Mouse (Mus musculus): ENCODE data around the gene Trim9. TPM values are rescaled to one million over a fixed set of nuclear protein-coding genes. Genes with fewer than 3 reads are reported as not detected.

Trim9 gene
- polyA plus RNA-seq, 1 experiment from 2014 or later = 2.2 TPM

DNA sequence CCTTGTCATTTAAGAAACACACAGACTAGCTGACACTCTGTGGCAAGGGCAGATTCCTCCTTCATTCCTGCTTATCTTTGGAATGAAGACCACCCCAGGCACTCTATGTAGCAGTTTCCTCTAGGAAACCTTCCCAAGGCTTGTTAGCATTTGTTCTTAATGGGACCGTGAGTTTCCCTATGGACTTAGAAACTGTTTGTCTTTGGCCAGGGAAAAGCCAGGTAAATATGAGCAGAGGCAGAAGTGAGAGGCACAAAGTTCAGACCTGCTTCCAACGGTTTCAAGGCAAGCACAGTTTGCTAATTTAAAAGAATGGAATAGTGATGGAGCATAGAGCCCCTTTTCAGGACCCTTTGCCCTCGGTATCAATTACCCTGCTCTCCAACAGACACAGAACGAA lies 124.1 kb downstream of the Trim9 start:
- Histone ChIP-seq H3K27me3 (ENCODE audit: insufficient read depth, low read length) (no peaks in the 10 kb centered on the region), H3K4me3 (ENCODE audit: low read length) (no peak overlapping the region), H3K9me3 (ENCODE audit: low read length) (no peaks in the 10 kb centered on the region), H3K4me1 (ENCODE audit: insufficient read depth, low read length) (peaks cover 17% of the 10 kb centered on the region), H3K4me2 (replicated peaks; ENCODE audit: low read depth, low read length) (no peak overlapping the region), H3K9ac (replicated peaks; ENCODE audit: low read length) (no peak overlapping the region), H3K36me3 (ENCODE audit: insufficient read depth, low read length) (no peaks in the 10 kb centered on the region; the same call in 1 of the 2 replicates), H3K27ac (ENCODE audit: low read length) (0 out of 2 replicates have a peak overlapping the region, but pooled peaks have one; percentile 9)
- WGBS = 55% methylated on average over 4 of the region's 4 CpGs
- no peak for ATAC-seq (ENCODE audit: low FRiP score, low TSS enrichment)

GRCm38 (mm10) chr12:70221425-70221824 lies 126.0 kb downstream of the Trim9 start:
- Histone ChIP-seq H3K4me2 (replicated peaks; ENCODE audit: low read depth, low read length) (no peak overlapping the region), H3K9me3 (ENCODE audit: low read length) (no peaks in the 10 kb centered on the region), H3K4me1 (ENCODE audit: insufficient read depth, low read length) (peaks cover 6% of the 10 kb centered on the region), H3K9ac (replicated peaks; ENCODE audit: low read length) (no peak overlapping the region), H3K27me3 (ENCODE audit: insufficient read depth, low read length) (no peaks in the 10 kb centered on the region), H3K36me3 (ENCODE audit: insufficient read depth, low read length) (peaks cover 2% of the 10 kb centered on the region; the same call in 1 of the 2 replicates), H3K4me3 (ENCODE audit: low read length) (no peak overlapping the region), H3K27ac (ENCODE audit: low read length) (no peak overlapping the region)
- 86% methylated on average over 5 of the region's 5 CpGs for WGBS
- no peak for ATAC-seq (ENCODE audit: low FRiP score, low TSS enrichment)

DNA sequence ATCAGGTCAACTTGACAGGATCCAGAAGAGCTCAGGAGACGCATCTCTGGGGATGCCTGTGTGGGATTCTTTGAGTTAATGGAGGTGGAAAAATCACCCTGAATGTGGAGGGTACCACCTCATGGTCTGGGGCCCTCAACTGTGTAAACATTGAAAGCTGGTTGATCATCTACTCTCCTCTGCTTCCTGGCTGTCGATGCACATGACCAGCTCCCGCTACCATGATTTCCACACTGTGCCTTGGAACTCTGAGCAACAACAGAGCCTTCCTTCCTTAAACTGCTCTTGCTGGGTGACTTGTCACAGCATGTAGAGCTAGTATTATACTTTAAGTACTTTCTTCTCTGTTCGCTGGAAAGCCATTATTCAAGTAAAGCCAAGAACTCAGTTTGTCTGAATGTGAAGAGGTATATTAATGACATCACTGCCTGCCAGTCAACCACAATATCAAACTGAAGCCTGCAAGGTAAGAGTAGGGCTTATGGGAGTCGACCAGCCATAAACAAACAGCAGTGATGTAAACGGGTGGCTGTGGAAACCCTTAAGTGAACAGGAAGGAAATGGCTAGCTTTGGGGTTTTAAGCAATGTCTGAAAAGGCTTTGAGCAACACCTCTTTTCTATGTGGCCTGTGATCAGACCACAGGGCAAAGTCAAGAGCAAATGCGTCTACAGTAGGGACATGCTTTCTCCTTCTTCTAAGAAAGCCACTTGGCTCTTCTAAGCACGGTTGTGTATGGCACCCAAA lies 128.4 kb downstream of the Trim9 start:
- H3K9ac ChIP-seq (replicated peaks; ENCODE audit: low read length) = no peak overlapping the region
- peaks cover 6% of the 10 kb centered on the region; the same call in 1 of the 2 replicates for H3K36me3 ChIP-seq (ENCODE audit: insufficient read depth, low read length)
- 69% methylated on average over 8 of the region's 8 CpGs for WGBS
- peaks cover 9% of the 10 kb centered on the region; the same call in 1 of the 2 replicates for H3K4me1 ChIP-seq (ENCODE audit: insufficient read depth, low read length)
- no peaks in the 10 kb centered on the region for H3K27me3 ChIP-seq (ENCODE audit: insufficient read depth, low read length)
- no peak overlapping the region for H3K4me2 ChIP-seq (replicated peaks; ENCODE audit: low read depth, low read length)
- no peaks in the 10 kb centered on the region for H3K9me3 ChIP-seq (ENCODE audit: low read length)
- ATAC-seq (ENCODE audit: low FRiP score, low TSS enrichment) = peak; percentile 68; the same call in 1 of the 2 replicates
- peak overlapping the region; percentile 34; the same call in 1 of the 2 replicates for H3K27ac ChIP-seq (ENCODE audit: low read length)
- H3K4me3 ChIP-seq (ENCODE audit: low read length) = no peak overlapping the region

DNA sequence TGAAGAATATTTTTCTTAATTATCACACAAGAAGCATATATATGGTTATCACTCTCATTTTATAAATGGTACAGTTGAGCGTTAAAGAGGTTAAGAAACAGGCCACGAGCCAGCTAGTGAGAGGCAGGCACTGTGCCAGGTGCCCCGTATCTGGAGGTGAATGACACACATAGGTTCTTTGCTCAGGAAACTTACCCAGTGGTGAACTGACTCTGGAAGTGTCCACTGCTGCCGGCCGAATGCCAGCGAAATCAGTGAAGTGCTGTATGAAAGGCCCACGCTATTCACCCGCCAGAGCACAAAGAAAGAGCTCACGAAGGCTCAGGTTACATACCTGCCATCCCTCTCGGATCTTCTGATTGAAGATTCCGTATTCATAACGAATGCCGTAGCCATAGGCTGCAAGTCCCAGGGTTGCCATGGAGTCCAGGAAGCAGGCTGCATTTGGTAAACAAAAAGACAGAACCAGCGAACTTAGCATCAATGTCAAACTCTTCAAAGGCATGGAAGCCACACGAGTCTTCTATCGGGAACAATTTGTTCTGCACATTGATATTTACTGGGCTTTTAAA lies 131.1 kb downstream of the Trim9 start:
- Histone ChIP-seq H3K4me1 (ENCODE audit: insufficient read depth, low read length) (peaks cover 15% of the 10 kb centered on the region; the same call in 1 of the 2 replicates), H3K27me3 (ENCODE audit: insufficient read depth, low read length) (no peaks in the 10 kb centered on the region), H3K4me3 (ENCODE audit: low read length) (no peak overlapping the region), H3K9ac (replicated peaks; ENCODE audit: low read length) (no peak overlapping the region), H3K27ac (ENCODE audit: low read length) (no peak overlapping the region), H3K9me3 (ENCODE audit: low read length) (no peaks in the 10 kb centered on the region), H3K36me3 (ENCODE audit: insufficient read depth, low read length) (peaks cover 6% of the 10 kb centered on the region; the same call in 1 of the 2 replicates), H3K4me2 (replicated peaks; ENCODE audit: low read depth, low read length) (no peak overlapping the region)
- ATAC-seq (ENCODE audit: low FRiP score, low TSS enrichment) = no peak
- WGBS = 63% methylated on average over 16 of the region's 16 CpGs

DNA sequence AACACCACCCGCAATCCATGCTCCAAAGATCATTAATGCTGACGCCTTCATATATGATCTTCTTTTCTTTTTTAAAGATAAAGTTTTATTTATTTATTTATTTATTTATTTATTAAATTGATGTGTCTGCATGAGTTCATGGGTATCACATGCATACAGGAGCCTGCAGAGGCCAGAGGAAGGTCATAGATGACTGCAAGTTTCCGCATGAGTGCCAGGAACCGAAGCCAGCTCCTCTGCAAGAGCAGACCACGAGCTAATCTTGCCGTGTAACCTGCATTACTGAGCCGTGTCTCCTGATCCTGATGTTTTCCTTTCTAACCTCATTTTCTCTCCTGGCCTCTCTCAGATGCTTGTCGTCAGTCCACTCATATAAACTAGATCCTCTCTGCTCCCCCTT lies 133.1 kb downstream of the Trim9 start:
- peak; percentile 79; the same call in 1 of the 2 replicates for ATAC-seq (ENCODE audit: low FRiP score, low TSS enrichment)
- Histone ChIP-seq H3K9ac (replicated peaks; ENCODE audit: low read length) (no peak overlapping the region), H3K27me3 (ENCODE audit: insufficient read depth, low read length) (no peaks in the 10 kb centered on the region), H3K36me3 (ENCODE audit: insufficient read depth, low read length) (peaks cover 6% of the 10 kb centered on the region; the same call in 1 of the 2 replicates), H3K9me3 (ENCODE audit: low read length) (no peaks in the 10 kb centered on the region), H3K4me1 (ENCODE audit: insufficient read depth, low read length) (peaks cover 15% of the 10 kb centered on the region; the same call in 1 of the 2 replicates), H3K4me3 (ENCODE audit: low read length) (no peak overlapping the region), H3K27ac (ENCODE audit: low read length) (0 out of 2 replicates have a peak overlapping the region, but pooled peaks have one; percentile 40), H3K4me2 (replicated peaks; ENCODE audit: low read depth, low read length) (no peak overlapping the region)
- 39% methylated on average over 8 of the region's 8 CpGs for WGBS

DNA sequence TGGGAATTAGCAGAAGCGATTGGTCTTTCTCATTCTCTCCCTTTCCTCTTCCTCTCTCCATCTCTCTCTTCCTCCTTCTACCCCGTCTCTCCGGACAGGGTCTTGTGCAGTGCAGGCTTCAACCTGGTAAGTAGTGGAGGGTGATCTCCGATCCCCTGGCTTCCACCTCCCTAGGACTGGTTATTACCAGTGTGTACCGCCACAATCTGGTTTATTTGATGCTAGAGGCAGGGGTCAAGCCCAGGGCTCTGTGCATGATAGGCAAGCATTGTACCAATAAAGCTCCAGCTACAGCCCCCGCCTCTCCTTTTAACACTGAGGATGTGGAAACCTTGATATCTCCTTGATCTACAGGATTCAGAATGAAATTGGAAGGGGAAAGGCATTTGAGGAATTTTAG lies 133.8 kb downstream of the Trim9 start:
- Histone ChIP-seq H3K4me3 (ENCODE audit: low read length) (no peak overlapping the region), H3K36me3 (ENCODE audit: insufficient read depth, low read length) (peaks cover 6% of the 10 kb centered on the region; the same call in 1 of the 2 replicates), H3K27ac (ENCODE audit: low read length) (peak overlapping the region; percentile 40; the same call in 1 of the 2 replicates), H3K9me3 (ENCODE audit: low read length) (no peaks in the 10 kb centered on the region), H3K4me2 (replicated peaks; ENCODE audit: low read depth, low read length) (no peak overlapping the region), H3K4me1 (ENCODE audit: insufficient read depth, low read length) (peaks cover 15% of the 10 kb centered on the region; the same call in 1 of the 2 replicates), H3K9ac (replicated peaks; ENCODE audit: low read length) (no peak overlapping the region), H3K27me3 (ENCODE audit: insufficient read depth, low read length) (no peaks in the 10 kb centered on the region)
- no peak for ATAC-seq (ENCODE audit: low FRiP score, low TSS enrichment)
- WGBS = 77% methylated on average over 6 of the region's 6 CpGs

- Histone ChIP-seq H3K36me3 (ENCODE audit: insufficient read depth, low read length) (peaks cover 3% of the 10 kb centered on the region; the same call in 1 of the 2 replicates), H3K27ac (ENCODE audit: low read length) (no peak overlapping the region), H3K4me1 (ENCODE audit: insufficient read depth, low read length) (peaks cover 15% of the 10 kb centered on the region; the same call in 1 of the 2 replicates), H3K4me3 (ENCODE audit: low read length) (no peak overlapping the region), H3K4me2 (replicated peaks; ENCODE audit: low read depth, low read length) (no peak overlapping the region), H3K27me3 (ENCODE audit: insufficient read depth, low read length) (no peaks in the 10 kb centered on the region), H3K9ac (replicated peaks; ENCODE audit: low read length) (no peak overlapping the region), H3K9me3 (ENCODE audit: low read length) (no peaks in the 10 kb centered on the region)
- no peak for ATAC-seq (ENCODE audit: low FRiP score, low TSS enrichment)
- WGBS = 78% methylated on average over 4 of the region's 4 CpGs
These were observed 134.9 kb downstream of the Trim9 start for GRCm38 (mm10) chr12:70212501-70212900.

- Histone ChIP-seq H3K4me3 (ENCODE audit: low read length) (no peak overlapping the region), H3K9ac (replicated peaks; ENCODE audit: low read length) (no peak overlapping the region), H3K4me2 (replicated peaks; ENCODE audit: low read depth, low read length) (no peak overlapping the region), H3K27me3 (ENCODE audit: insufficient read depth, low read length) (no peaks in the 10 kb centered on the region), H3K4me1 (ENCODE audit: insufficient read depth, low read length) (no peaks in the 10 kb centered on the region; the same call in 1 of the 2 replicates), H3K36me3 (ENCODE audit: insufficient read depth, low read length) (peaks cover 4% of the 10 kb centered on the region; the same call in 1 of the 2 replicates), H3K27ac (ENCODE audit: low read length) (no peak overlapping the region), H3K9me3 (ENCODE audit: low read length) (no peaks in the 10 kb centered on the region)
- 39% methylated on average over 5 of the region's 5 CpGs for WGBS
- no peak for ATAC-seq (ENCODE audit: low FRiP score, low TSS enrichment)
These were observed 139.2 kb downstream of the Trim9 start for GRCm38 (mm10) chr12:70208214-70208613.

- Histone ChIP-seq H3K9ac (replicated peaks; ENCODE audit: low read length) (no peak overlapping the region), H3K27ac (ENCODE audit: low read length) (no peak overlapping the region), H3K27me3 (ENCODE audit: insufficient read depth, low read length) (no peaks in the 10 kb centered on the region), H3K4me1 (ENCODE audit: insufficient read depth, low read length) (no peaks in the 10 kb centered on the region), H3K9me3 (ENCODE audit: low read length) (no peaks in the 10 kb centered on the region), H3K4me3 (ENCODE audit: low read length) (no peak overlapping the region), H3K4me2 (replicated peaks; ENCODE audit: low read depth, low read length) (no peak overlapping the region), H3K36me3 (ENCODE audit: insufficient read depth, low read length) (peaks cover 9% of the 10 kb centered on the region; the same call in 1 of the 2 replicates)
- no peak for ATAC-seq (ENCODE audit: low FRiP score, low TSS enrichment)
- WGBS = 84% methylated on average over 8 of the region's 8 CpGs
These were observed 143.0 kb downstream of the Trim9 start for GRCm38 (mm10) chr12:70204433-70204832.

Data from kidney, embryonic 16.5 days (tissue).